Mouse (Mus musculus): ENCODE measurements around the gene Sesn3.

DNA sequence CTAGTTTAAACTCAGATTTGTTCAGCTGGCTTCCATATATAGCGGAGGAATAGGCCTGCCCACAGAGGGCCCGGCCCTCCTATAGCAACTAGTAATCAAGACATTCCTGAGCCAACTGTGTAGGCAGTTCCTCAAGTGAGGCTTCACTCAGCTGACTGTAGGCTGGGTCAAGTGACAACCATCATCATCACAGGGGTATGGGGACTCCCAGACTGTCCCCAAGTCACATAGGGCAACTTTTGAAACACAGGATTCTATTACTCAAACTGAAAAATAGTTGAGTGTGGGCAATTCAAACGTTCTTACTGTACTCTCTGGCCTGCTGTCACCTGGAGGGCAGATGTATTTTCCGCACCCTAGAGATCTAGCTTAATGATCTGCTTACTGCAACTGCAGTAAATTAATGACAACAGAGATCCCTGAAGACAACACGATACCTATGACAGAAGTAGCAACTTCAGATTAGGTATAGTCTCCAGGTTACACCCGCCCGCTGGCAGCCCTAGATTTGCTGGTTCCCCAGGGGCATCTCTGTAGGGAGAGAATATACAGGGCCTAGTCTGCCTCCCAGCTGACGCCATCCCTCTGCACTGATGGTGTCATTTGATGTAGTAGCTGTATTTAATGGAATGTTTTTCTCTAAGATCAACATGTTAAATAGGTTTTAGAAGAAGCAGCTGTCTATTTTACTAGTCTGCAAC lies 87.4 kb downstream of the Sesn3 start:
- TF ChIP-seq CTCF (IDR thresholded peaks at IDR 0.05; ENCODE audit: extremely low read depth, insufficient read depth, low read length) (no peak), POLR2A (IDR thresholded peaks at IDR 0.05; ENCODE audit: extremely low read depth, insufficient read depth, low read length) (no peak)

All from cortical plate, adult 2 months (tissue).